Mouse (Mus musculus): Measurements from ENCODE around the gene Cbr4.

- TF ChIP-seq EP300 (IDR thresholded peaks at IDR 0.05) = no peak
- no peak for TF ChIP-seq CTCF (IDR thresholded peaks at IDR 0.05)
These were observed 11.4 kb upstream of the Cbr4 start for GRCm38 (mm10) chr8:61476160-61476559.

Measured in lung, postnatal 0 days (tissue).